Mouse (Mus musculus): ENCODE data around the gene Lamc1.

DNA sequence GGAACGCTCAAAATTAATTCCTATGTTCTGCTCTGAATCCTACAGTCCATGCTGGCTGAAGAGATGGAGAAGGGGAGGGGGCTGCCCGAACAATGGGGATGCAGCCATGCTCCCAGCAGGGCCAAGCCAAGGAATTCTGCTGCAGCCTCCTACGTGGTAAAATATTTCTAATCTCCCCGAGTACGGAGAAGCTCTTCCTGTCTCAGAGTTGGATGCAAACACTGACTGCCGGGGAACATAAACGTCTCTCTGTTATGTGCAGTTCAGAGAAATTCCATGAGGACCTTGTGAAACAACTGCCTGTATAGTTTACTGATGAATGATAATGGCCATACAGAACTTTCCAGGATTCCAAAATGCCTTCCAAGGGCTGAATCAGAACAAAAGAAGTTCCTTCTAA lies 67.5 kb downstream of the Lamc1 start:
- TF ChIP-seq CTCF (IDR thresholded peaks at IDR 0.05; ENCODE audit: insufficient read depth, low read length), result no peak
- TF ChIP-seq POLR2A (IDR thresholded peaks at IDR 0.05; ENCODE audit: borderline replicate concordance, extremely low read depth, low read depth, low read length), result no peak
